Mouse (Mus musculus) liver, postnatal 0 days (tissue): ENCODE measurements around the gene Myo7a.
A peak's percentile ranks its signal among the peaks of the same experiment; 100 is the strongest.

Experiments used
- CTCF ChIP-seq: sonication (generic); IDR thresholded peaks from 2 replicates; pipeline ENCODE4 v1.5.1; 2016; ENCODE audit warnings: antibody characterized with exemption, low read depth
- EP300 ChIP-seq: IDR thresholded peaks from 2 replicates; pipeline ENCODE4 v1.6.1; 2016; ENCODE audit warnings: antibody characterized with exemption, low read depth, mild to moderate bottlenecking

- TF ChIP-seq CTCF (peak; percentile 80), EP300 (no peak)
These were observed 6.1 kb upstream of the Myo7a start for GRCm38 (mm10) chr7:98125473-98125872.
